Mouse (Mus musculus): ENCODE data around the gene Lrrc7. TPM values are rescaled to one million over a fixed set of nuclear protein-coding genes. Genes with fewer than 3 reads are reported as not detected.
A peak's percentile ranks its signal among the peaks of the same experiment; 100 is the strongest.

Gene Lrrc7
- polyA plus RNA-seq, 1 experiment from 2014 or later = 2.8 TPM

GRCm38 (mm10) chr3:158532859-158533258 lies 29.2 kb downstream of the Lrrc7 start:
- peak; percentile 74; the same call in 1 of the 2 replicates for ATAC-seq (ENCODE audit: insufficient number of reproducible peaks, insufficient read depth, low FRiP score, low TSS enrichment, low read depth)
- H3K9me3 ChIP-seq = no peaks in the 10 kb centered on the region
- 19% methylated on average over 2 of the region's 2 CpGs for WGBS

GRCm38 (mm10) chr3:158528471-158528870 lies 33.5 kb downstream of the Lrrc7 start:
- WGBS = 55% methylated on average over 1 of the region's 1 CpGs
- H3K9ac ChIP-seq = no peak overlapping the region
- H3K4me1 ChIP-seq = peaks cover 6% of the 10 kb centered on the region; the same call in 1 of the 2 replicates
- H3K36me3 ChIP-seq = no peaks in the 10 kb centered on the region
- H3K4me2 ChIP-seq = no peak overlapping the region
- no peak overlapping the region for H3K27ac ChIP-seq
- H3K9me3 ChIP-seq = no peaks in the 10 kb centered on the region
- no peak for ATAC-seq (ENCODE audit: insufficient number of reproducible peaks, insufficient read depth, low FRiP score, low TSS enrichment, low read depth)
- no peaks in the 10 kb centered on the region for H3K27me3 ChIP-seq
- no peak overlapping the region for H3K4me3 ChIP-seq

More at GRCm38 (mm10) chr3:158532859-158533258, 29.2 kb downstream of the Lrrc7 start:
- Histone ChIP-seq H3K9ac (no peak overlapping the region), H3K4me1 (peaks cover 6% of the 10 kb centered on the region; the same call in 1 of the 2 replicates), H3K4me2 (no peak overlapping the region), H3K27ac (no peak overlapping the region), H3K4me3 (no peak overlapping the region), H3K36me3 (no peaks in the 10 kb centered on the region), H3K27me3 (no peaks in the 10 kb centered on the region)

GRCm38 (mm10) chr3:158493730-158494129 lies 68.3 kb downstream of the Lrrc7 start:
- ATAC-seq (ENCODE audit: insufficient number of reproducible peaks, insufficient read depth, low FRiP score, low TSS enrichment, low read depth) = no peak
- H3K4me3 ChIP-seq = no peak overlapping the region

GRCm38 (mm10) chr3:158479677-158480076 lies 82.3 kb downstream of the Lrrc7 start:
- Histone ChIP-seq H3K36me3 (no peaks in the 10 kb centered on the region), H3K4me2 (no peak overlapping the region), H3K27me3 (no peaks in the 10 kb centered on the region), H3K9ac (no peak overlapping the region), H3K4me1 (no peaks in the 10 kb centered on the region), H3K9me3 (no peaks in the 10 kb centered on the region), H3K27ac (no peak overlapping the region), H3K4me3 (no peak overlapping the region)
- WGBS = 89% methylated on average over 2 of the region's 2 CpGs
- ATAC-seq (ENCODE audit: insufficient number of reproducible peaks, insufficient read depth, low FRiP score, low TSS enrichment, low read depth) = no peak

More at GRCm38 (mm10) chr3:158493730-158494129, 68.3 kb downstream of the Lrrc7 start:
- H3K4me2 ChIP-seq = no peak overlapping the region
- H3K36me3 ChIP-seq = no peaks in the 10 kb centered on the region
- H3K9ac ChIP-seq = no peak overlapping the region
- H3K4me1 ChIP-seq = no peaks in the 10 kb centered on the region
- no peaks in the 10 kb centered on the region for H3K27me3 ChIP-seq
- WGBS = 71% methylated on average over 1 of the region's 1 CpGs
- no peak overlapping the region for H3K27ac ChIP-seq
- H3K9me3 ChIP-seq = no peaks in the 10 kb centered on the region

GRCm38 (mm10) chr3:158400600-158400999 lies 161.4 kb downstream of the Lrrc7 start:
- ATAC-seq (ENCODE audit: insufficient number of reproducible peaks, insufficient read depth, low FRiP score, low TSS enrichment, low read depth) = no peak
- H3K4me2 ChIP-seq = no peak overlapping the region
- H3K9ac ChIP-seq = no peak overlapping the region
- WGBS = 78% methylated on average over 1 of the region's 1 CpGs
- no peaks in the 10 kb centered on the region for H3K4me1 ChIP-seq
- no peak overlapping the region for H3K4me3 ChIP-seq
- no peaks in the 10 kb centered on the region for H3K9me3 ChIP-seq
- H3K36me3 ChIP-seq = no peaks in the 10 kb centered on the region
- H3K27me3 ChIP-seq = no peaks in the 10 kb centered on the region
- H3K27ac ChIP-seq = no peak overlapping the region

- no peaks in the 10 kb centered on the region for H3K4me1 ChIP-seq
- H3K4me3 ChIP-seq = no peak overlapping the region
- no peak for ATAC-seq (ENCODE audit: insufficient number of reproducible peaks, insufficient read depth, low FRiP score, low TSS enrichment, low read depth)
- H3K9ac ChIP-seq = no peak overlapping the region
- H3K9me3 ChIP-seq = no peaks in the 10 kb centered on the region
- H3K27ac ChIP-seq = no peak overlapping the region
- H3K4me2 ChIP-seq = no peak overlapping the region
- no peaks in the 10 kb centered on the region for H3K36me3 ChIP-seq
- H3K27me3 ChIP-seq = no peaks in the 10 kb centered on the region
Observed at GRCm38 (mm10) chr3:158391534-158391933, 170.5 kb downstream of the Lrrc7 start.

- Histone ChIP-seq H3K27ac (no peak overlapping the region), H3K9ac (no peak overlapping the region), H3K9me3 (no peaks in the 10 kb centered on the region), H3K36me3 (no peaks in the 10 kb centered on the region), H3K4me1 (no peaks in the 10 kb centered on the region), H3K4me2 (no peak overlapping the region), H3K27me3 (no peaks in the 10 kb centered on the region), H3K4me3 (no peak overlapping the region)
- ATAC-seq (ENCODE audit: insufficient number of reproducible peaks, insufficient read depth, low FRiP score, low TSS enrichment, low read depth) = no peak
- 57% methylated on average over 2 of the region's 2 CpGs for whole genome bisulfite sequencing
Observed at GRCm38 (mm10) chr3:158388076-158388454, 174.0 kb downstream of the Lrrc7 start.

GRCm38 (mm10) chr3:158387413-158388075 lies 174.5 kb downstream of the Lrrc7 start:
- ATAC-seq (ENCODE audit: insufficient number of reproducible peaks, insufficient read depth, low FRiP score, low TSS enrichment, low read depth) = no peak
- Histone ChIP-seq H3K4me2 (no peak overlapping the region), H3K27ac (no peak overlapping the region), H3K9me3 (no peaks in the 10 kb centered on the region), H3K9ac (no peak overlapping the region), H3K4me3 (no peak overlapping the region), H3K27me3 (no peaks in the 10 kb centered on the region), H3K4me1 (no peaks in the 10 kb centered on the region), H3K36me3 (no peaks in the 10 kb centered on the region)
- 88% methylated on average over 2 of the region's 2 CpGs for WGBS

- Histone ChIP-seq H3K4me3 (no peak overlapping the region), H3K9ac (no peak overlapping the region), H3K27me3 (no peaks in the 10 kb centered on the region), H3K4me1 (no peaks in the 10 kb centered on the region), H3K4me2 (no peak overlapping the region), H3K27ac (no peak overlapping the region), H3K36me3 (no peaks in the 10 kb centered on the region), H3K9me3 (no peaks in the 10 kb centered on the region)
- WGBS = 51% methylated on average over 1 of the region's 1 CpGs
- ATAC-seq (ENCODE audit: insufficient number of reproducible peaks, insufficient read depth, low FRiP score, low TSS enrichment, low read depth) = no peak
Observed at GRCm38 (mm10) chr3:158386848-158387247, 175.2 kb downstream of the Lrrc7 start.

GRCm38 (mm10) chr3:158375885-158376284 lies 186.1 kb downstream of the Lrrc7 start:
- 0% methylated on average over 1 of the region's 1 CpGs for WGBS
- H3K27ac ChIP-seq = no peak overlapping the region
- ATAC-seq (ENCODE audit: insufficient number of reproducible peaks, insufficient read depth, low FRiP score, low TSS enrichment, low read depth) = no peak
- no peaks in the 10 kb centered on the region for H3K27me3 ChIP-seq
- H3K9me3 ChIP-seq = no peaks in the 10 kb centered on the region
- H3K4me2 ChIP-seq = no peak overlapping the region
- H3K36me3 ChIP-seq = no peaks in the 10 kb centered on the region
- H3K4me3 ChIP-seq = no peak overlapping the region
- H3K4me1 ChIP-seq = no peaks in the 10 kb centered on the region
- H3K9ac ChIP-seq = no peak overlapping the region

GRCm38 (mm10) chr3:158369169-158369568 lies 192.9 kb downstream of the Lrrc7 start:
- Histone ChIP-seq H3K4me2 (no peak overlapping the region), H3K9ac (no peak overlapping the region), H3K9me3 (no peaks in the 10 kb centered on the region), H3K4me3 (no peak overlapping the region), H3K4me1 (no peaks in the 10 kb centered on the region), H3K27ac (no peak overlapping the region), H3K36me3 (no peaks in the 10 kb centered on the region), H3K27me3 (no peaks in the 10 kb centered on the region)
- ATAC-seq (ENCODE audit: insufficient number of reproducible peaks, insufficient read depth, low FRiP score, low TSS enrichment, low read depth) = no peak
- 84% methylated on average over 3 of the region's 3 CpGs for WGBS

GRCm38 (mm10) chr3:158365801-158366200 lies 196.2 kb downstream of the Lrrc7 start:
- Histone ChIP-seq H3K9me3 (no peaks in the 10 kb centered on the region), H3K36me3 (no peaks in the 10 kb centered on the region), H3K4me3 (no peak overlapping the region), H3K9ac (no peak overlapping the region), H3K27ac (no peak overlapping the region), H3K27me3 (no peaks in the 10 kb centered on the region), H3K4me2 (no peak overlapping the region), H3K4me1 (no peaks in the 10 kb centered on the region)
- no peak for ATAC-seq (ENCODE audit: insufficient number of reproducible peaks, insufficient read depth, low FRiP score, low TSS enrichment, low read depth)
- 76% methylated on average over 3 of the region's 3 CpGs for WGBS
